In genomic region chr19:41264331-41264799, GRCm38 (mm10) we compare ENCODE assay signal across 8 mouse cellular contexts. TPM values are rescaled to one million over a fixed set of nuclear protein-coding genes. Genes with fewer than 3 reads are reported as not detected.
DNase-seq lines count a peak whose midpoint lies in the region; ATAC-seq and TF ChIP-seq lines count a peak whose summit lies in the region.

No protein-coding gene starts in this region.

- H3K36me3 ChIP-seq in kidney, postnatal 0 days (ENCODE audit: insufficient read depth, low read length) = no peaks in the 10 kb centered on the region
- no peaks in the 10 kb centered on the region for H3K36me3 ChIP-seq in forebrain, embryonic 13.5 days (ENCODE audit: poor library complexity, severe bottlenecking)
- 0 out of 2 replicates have a peak, but pooled peaks cover 3% of the 10 kb centered on the region for H3K36me3 ChIP-seq in liver, embryonic 13.5 days
- H3K36me3 ChIP-seq in stomach, postnatal 0 days (ENCODE audit: control insufficient read depth, insufficient read depth, low read length) = no peaks in the 10 kb centered on the region

- peak overlapping the region; percentile 82 for H3K4me2 ChIP-seq in kidney, postnatal 0 days (ENCODE audit: low read length)
- H3K4me2 ChIP-seq in forebrain, embryonic 13.5 days = peak overlapping the region; percentile 77
- H3K4me2 ChIP-seq in liver, embryonic 13.5 days = peak overlapping the region; percentile 82
- peak overlapping the region; percentile 68 for H3K4me2 ChIP-seq in stomach, postnatal 0 days (replicated peaks; ENCODE audit: low read depth)

- DNase-seq in kidney, postnatal 0 days (ENCODE audit: low spot score) = peak; percentile 58
- no peak for DNase-seq in kidney, postnatal 14 days
- DNase-seq in liver, embryonic 13.5 days = peak; percentile 13
- no peak for DNase-seq in stomach, postnatal 0 days (ENCODE audit: low spot score)
- DNase-seq in thymus, adult 18-20 months = no peak
- DNase-seq in ovary, adult 18-20 months (ENCODE audit: low spot score) = no peak

- no peak for ATAC-seq in kidney, postnatal 0 days (replicated peaks; ENCODE audit: low FRiP score, low read depth)
- ATAC-seq in activated CD4-positive, CD25-positive, alpha-beta regulatory T cell, adult 4 months = peak; percentile 58
- no peak for ATAC-seq in forebrain, embryonic 13.5 days
- no peak for ATAC-seq in liver, embryonic 13.5 days (ENCODE audit: low read depth)
- ATAC-seq in stomach, postnatal 0 days (ENCODE audit: low FRiP score, low TSS enrichment) = no peak

- H3K9ac ChIP-seq in kidney, postnatal 0 days (ENCODE audit: low read depth, low read length) = peak overlapping the region; percentile 99
- H3K9ac ChIP-seq in forebrain, embryonic 13.5 days = peak overlapping the region; percentile 95
- peak overlapping the region; percentile 95 for H3K9ac ChIP-seq in liver, embryonic 13.5 days
- H3K9ac ChIP-seq in stomach, postnatal 0 days (ENCODE audit: low read length) = peak overlapping the region; percentile 99

- peak overlapping the region; percentile 100 for H3K27ac ChIP-seq in kidney, postnatal 0 days
- peak overlapping the region; percentile 96 for H3K27ac ChIP-seq in forebrain, embryonic 13.5 days
- H3K27ac ChIP-seq in liver, embryonic 13.5 days = peak overlapping the region; percentile 93
- H3K27ac ChIP-seq in stomach, postnatal 0 days (replicated peaks) = peak overlapping the region; percentile 100

- no peak for TF ChIP-seq CTCF in kidney, postnatal 0 days (IDR thresholded peaks at IDR 0.05; ENCODE audit: low read depth)
- TF ChIP-seq CTCF in stomach, postnatal 0 days (IDR thresholded peaks at IDR 0.05; ENCODE audit: low read depth) = no peak

- H3K9me3 ChIP-seq in kidney, postnatal 0 days (replicated peaks; ENCODE audit: low read length) = no peaks in the 10 kb centered on the region
- no peaks in the 10 kb centered on the region for H3K9me3 ChIP-seq in forebrain, embryonic 13.5 days (replicated peaks)
- no peaks in the 10 kb centered on the region for H3K9me3 ChIP-seq in liver, embryonic 13.5 days (replicated peaks)
- H3K9me3 ChIP-seq in stomach, postnatal 0 days (ENCODE audit: control insufficient read depth, low read length) = no peaks in the 10 kb centered on the region

- peaks cover 31% of the 10 kb centered on the region for H3K4me1 ChIP-seq in kidney, postnatal 0 days (replicated peaks; ENCODE audit: insufficient read depth, low read length)
- H3K4me1 ChIP-seq in forebrain, embryonic 13.5 days = peaks cover 32% of the 10 kb centered on the region
- H3K4me1 ChIP-seq in liver, embryonic 13.5 days (replicated peaks) = peaks cover 39% of the 10 kb centered on the region
- no peaks in the 10 kb centered on the region for H3K4me1 ChIP-seq in stomach, postnatal 0 days (replicated peaks; ENCODE audit: control insufficient read depth, insufficient read depth)

- no peaks in the 10 kb centered on the region for H3K27me3 ChIP-seq in kidney, postnatal 0 days (ENCODE audit: insufficient read depth, low read length)
- no peaks in the 10 kb centered on the region for H3K27me3 ChIP-seq in forebrain, embryonic 13.5 days
- H3K27me3 ChIP-seq in liver, embryonic 13.5 days = no peaks in the 10 kb centered on the region
- H3K27me3 ChIP-seq in stomach, postnatal 0 days (ENCODE audit: control insufficient read depth, insufficient read depth, low read length) = no peaks in the 10 kb centered on the region

- no peak for TF ChIP-seq EP300 in stomach, postnatal 0 days (optimal IDR thresholded peaks at IDR 0.05)

- peak overlapping the region; percentile 92 for H3K4me3 ChIP-seq in kidney, postnatal 0 days (replicated peaks; ENCODE audit: low read depth, low read length)
- peak overlapping the region; percentile 94 for H3K4me3 ChIP-seq in forebrain, embryonic 13.5 days
- H3K4me3 ChIP-seq in liver, embryonic 13.5 days (replicated peaks) = peak overlapping the region; percentile 95
- H3K4me3 ChIP-seq in stomach, postnatal 0 days (ENCODE audit: low read depth, low read length) = peak overlapping the region; percentile 92

- WGBS in kidney, postnatal 0 days = 24% methylated on average over 13 of the region's 13 CpGs
- WGBS in forebrain, embryonic 13.5 days = 31% methylated on average over 13 of the region's 13 CpGs
- WGBS in liver, embryonic 13.5 days (ENCODE audit: insufficient replicate concordance) = 18% methylated on average over 13 of the region's 13 CpGs
- WGBS in stomach, postnatal 0 days = 18% methylated on average over 13 of the region's 13 CpGs

RNA-seq across cellular contexts. Expression of gene Tm9sf3, which starts 0.6 kb away (rescaled TPM):
- polyA plus RNA-seq in kidney, postnatal 0 days (2015; fragmentation: Nextera tagmentation; extraction: Ambion mirVana) = 135 and 138 TPM in 2 replicates
- 10 to 100 TPM; 27.5 to 36.5 TPM for polyA plus RNA-seq in activated CD4-positive, CD25-positive, alpha-beta regulatory T cell, adult 4 months (2017; shearing (Covaris generic))
- polyA plus RNA-seq in forebrain, embryonic 13.5 days (2015; fragmentation: Nextera tagmentation; extraction: Ambion mirVana) = 81.3 and 84.2 TPM in 2 replicates
- 58.2 and 72.6 TPM in 2 replicates for polyA plus RNA-seq in liver, embryonic 13.5 days (2015; fragmentation: Nextera tagmentation; extraction: Ambion mirVana)
- polyA plus RNA-seq in stomach, postnatal 0 days (2015; fragmentation: Nextera tagmentation; extraction: Ambion mirVana) = 138 and 143 TPM in 2 replicates

RNA-seq across cellular contexts. Expression of gene Tll2, which starts 57.7 kb away (rescaled TPM):
- not detected in 2 replicates for polyA plus RNA-seq in kidney, postnatal 0 days (2015; fragmentation: Nextera tagmentation; extraction: Ambion mirVana)
- polyA plus RNA-seq in activated CD4-positive, CD25-positive, alpha-beta regulatory T cell, adult 4 months (2017; shearing (Covaris generic)) = not detected
- polyA plus RNA-seq in forebrain, embryonic 13.5 days (2015; fragmentation: Nextera tagmentation; extraction: Ambion mirVana) = 0.89 and 1.1 TPM in 2 replicates
- 0.03 TPM in 1 of 2 replicates, not detected in the other for polyA plus RNA-seq in liver, embryonic 13.5 days (2015; fragmentation: Nextera tagmentation; extraction: Ambion mirVana)
- polyA plus RNA-seq in stomach, postnatal 0 days (2015; fragmentation: Nextera tagmentation; extraction: Ambion mirVana) = 0.06 and 0.27 TPM in 2 replicates

Comparison
In these comparisons a context has a peak if more than half of its experiments do, and no peak if none do; other contexts are left out.
1. DNase-seq: peak in kidney, postnatal 0 days (single experiment) and liver, embryonic 13.5 days (single experiment); none in kidney, postnatal 14 days (single experiment), stomach, postnatal 0 days (single experiment), thymus, adult 18-20 months (0 of 2) and ovary, adult 18-20 months (single experiment).
2. Peak in every context shown above with its lines, with median percentiles within 50 percentile points of each other: H3K27ac ChIP-seq, H3K4me2 ChIP-seq, H3K4me3 ChIP-seq and H3K9ac ChIP-seq.